Comparison of ENCODE assay signal across 26 mouse cellular contexts in genomic region chr12:109469793-109470192, GRCm38 (mm10). TPM values are rescaled to one million over a fixed set of nuclear protein-coding genes. Genes with fewer than 3 reads are reported as not detected.
"Had no signal": no experiment of that assay in that cellular context is flagged by ENCODE, and none has a peak within 500 bp of the region (broad histone marks: within the 10 kb centered on the region; RNA-seq: fewer than 3 reads in every experiment).

No protein-coding gene starts in this region.

- ATAC-seq: hindbrain, embryonic 16.5 days; inflammation-experienced regulatory T-cells, adult 6 months; intestine, embryonic 15.5 days; intestine, postnatal 0 days; liver, embryonic 12.5 days had no signal

- H3K9ac ChIP-seq: heart, embryonic 13.5 days; heart, embryonic 15.5 days; hindbrain, embryonic 12.5 days; hindbrain, embryonic 14.5 days; intestine, embryonic 15.5 days; limb, embryonic 13.5 days; limb, embryonic 15.5 days; liver, embryonic 12.5 days had no signal

- DNase-seq: gastrocnemius, postnatal 14 days; gastrocnemius, postnatal 36 days; heart, adult 2 months; heart, postnatal 14 days; heart, postnatal 4 days; kidney, adult 18-20 months; kidney, adult 8-10 months; kidney, postnatal 10 days; kidney, postnatal 25 days; kidney, postnatal 4 days; left cerebral cortex, postnatal 4 days had no signal

- H3K27me3 ChIP-seq: heart, embryonic 13.5 days; heart, embryonic 15.5 days; intestine, embryonic 15.5 days; limb, embryonic 13.5 days; limb, embryonic 15.5 days; liver, embryonic 12.5 days had no signal

- H3K4me3 ChIP-seq: heart, adult 2 months; heart, embryonic 13.5 days; heart, embryonic 15.5 days; hindbrain, embryonic 10.5 days; hindbrain, embryonic 12.5 days; intestine, embryonic 15.5 days; layer of hippocampus, adult 2 months; left cerebral cortex, adult 2 months; limb, embryonic 13.5 days; limb, embryonic 15.5 days; liver, embryonic 12.5 days had no signal

- H3K27ac ChIP-seq: heart, adult 2 months; heart, embryonic 13.5 days; heart, embryonic 15.5 days; hindbrain, embryonic 10.5 days; hindbrain, embryonic 12.5 days; hindbrain, embryonic 14.5 days; intestine, embryonic 15.5 days; layer of hippocampus, adult 2 months; left cerebral cortex, adult 2 months; limb, embryonic 13.5 days; limb, embryonic 15.5 days; liver, embryonic 12.5 days had no signal

- H3K36me3 ChIP-seq: heart, embryonic 13.5 days; heart, embryonic 15.5 days; hindbrain, embryonic 10.5 days; hindbrain, embryonic 12.5 days; intestine, embryonic 15.5 days; limb, embryonic 13.5 days; limb, embryonic 15.5 days; liver, embryonic 12.5 days had no signal

- H3K9me3 ChIP-seq: heart, embryonic 13.5 days; heart, embryonic 15.5 days; hindbrain, embryonic 10.5 days; hindbrain, embryonic 12.5 days; intestine, embryonic 15.5 days; limb, embryonic 13.5 days; limb, embryonic 15.5 days; liver, embryonic 12.5 days had no signal

- H3K4me1 ChIP-seq: liver, embryonic 12.5 days had no signal

RNA-seq across cellular contexts. Expression of gene Dlk1, which starts 17.2 kb away (rescaled TPM):
- total RNA-seq: liver, adult 2 months had no signal
- polyA plus RNA-seq: inflammation-experienced regulatory T-cells, adult 6 months had no signal
